Mouse (Mus musculus): ENCODE measurements around the gene Gm13693. TPM values are rescaled to one million over a fixed set of nuclear protein-coding genes. Genes with fewer than 3 reads are reported as not detected.
"Not testable (repeated sequence)": the region's sequence is repeated elsewhere in the genome, so short reads cannot be mapped to it uniquely, and the experiment has no call there.

Gene Gm13693
- polyA plus RNA-seq, 1 experiment from 2014 or later: not detected

DNA sequence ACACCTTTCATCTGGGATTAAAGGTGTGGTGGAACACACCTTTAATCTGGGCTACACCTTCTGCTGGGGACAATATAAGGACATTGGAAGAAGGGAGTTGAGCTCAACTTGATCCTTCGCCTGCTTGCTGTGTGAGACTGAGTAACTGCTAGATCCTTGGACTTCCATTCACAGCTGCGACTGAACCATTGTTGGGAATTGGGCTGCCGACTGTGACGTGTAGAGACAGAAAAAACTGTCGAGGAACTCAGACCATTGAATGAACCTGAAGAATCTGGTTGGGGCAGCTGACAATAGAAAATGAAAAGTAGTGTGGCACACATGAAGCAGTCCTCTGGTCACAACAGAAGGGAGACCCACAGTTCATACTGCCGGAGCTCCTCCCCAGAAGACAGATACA lies 23.1 kb downstream of the Gm13693 start, which contains the start of gene Gm13697:
TSS of gene Gm13697 (plus strand) at position 301 of the 400 bp plus-strand sequence.
- not testable (repeated sequence) for H3K9me3 ChIP-seq (ENCODE audit: control insufficient read depth, low read length); H3K4me3 ChIP-seq (ENCODE audit: low read length); H3K27me3 ChIP-seq (replicated peaks; ENCODE audit: control insufficient read depth, insufficient read depth, low read length); H3K4me2 ChIP-seq (ENCODE audit: low read depth, low read length); H3K4me1 ChIP-seq (ENCODE audit: control insufficient read depth, insufficient read depth, low read length); H3K9ac ChIP-seq (ENCODE audit: low read depth, low read length); H3K36me3 ChIP-seq (ENCODE audit: control insufficient read depth, insufficient read depth, low read length); ATAC-seq; H3K27ac ChIP-seq (ENCODE audit: low read length)
- WGBS: no CpG with 5 or more reads among the region's 6 CpGs

DNA sequence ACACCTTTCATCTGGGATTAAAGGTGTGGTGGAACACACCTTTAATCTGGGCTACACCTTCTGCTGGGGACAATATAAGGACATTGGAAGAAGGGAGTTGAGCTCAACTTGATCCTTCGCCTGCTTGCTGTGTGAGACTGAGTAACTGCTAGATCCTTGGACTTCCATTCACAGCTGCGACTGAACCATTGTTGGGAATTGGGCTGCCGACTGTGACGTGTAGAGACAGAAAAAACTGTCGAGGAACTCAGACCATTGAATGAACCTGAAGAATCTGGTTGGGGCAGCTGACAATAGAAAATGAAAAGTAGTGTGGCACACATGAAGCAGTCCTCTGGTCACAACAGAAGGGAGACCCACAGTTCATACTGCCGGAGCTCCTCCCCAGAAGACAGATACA lies 28.9 kb downstream of the Gm13693 start, which contains the start of gene Gm13691:
TSS of gene Gm13691 (plus strand) at position 301 of the 400 bp plus-strand sequence.
- not testable (repeated sequence) for H3K4me1 ChIP-seq (ENCODE audit: control insufficient read depth, insufficient read depth, low read length); H3K4me3 ChIP-seq (ENCODE audit: low read length); H3K9me3 ChIP-seq (ENCODE audit: control insufficient read depth, low read length); H3K27ac ChIP-seq (ENCODE audit: low read length); H3K36me3 ChIP-seq (ENCODE audit: control insufficient read depth, insufficient read depth, low read length); ATAC-seq; H3K4me2 ChIP-seq (ENCODE audit: low read depth, low read length); H3K27me3 ChIP-seq (replicated peaks; ENCODE audit: control insufficient read depth, insufficient read depth, low read length); H3K9ac ChIP-seq (ENCODE audit: low read depth, low read length)
- WGBS: no CpG with 5 or more reads among the region's 6 CpGs

DNA sequence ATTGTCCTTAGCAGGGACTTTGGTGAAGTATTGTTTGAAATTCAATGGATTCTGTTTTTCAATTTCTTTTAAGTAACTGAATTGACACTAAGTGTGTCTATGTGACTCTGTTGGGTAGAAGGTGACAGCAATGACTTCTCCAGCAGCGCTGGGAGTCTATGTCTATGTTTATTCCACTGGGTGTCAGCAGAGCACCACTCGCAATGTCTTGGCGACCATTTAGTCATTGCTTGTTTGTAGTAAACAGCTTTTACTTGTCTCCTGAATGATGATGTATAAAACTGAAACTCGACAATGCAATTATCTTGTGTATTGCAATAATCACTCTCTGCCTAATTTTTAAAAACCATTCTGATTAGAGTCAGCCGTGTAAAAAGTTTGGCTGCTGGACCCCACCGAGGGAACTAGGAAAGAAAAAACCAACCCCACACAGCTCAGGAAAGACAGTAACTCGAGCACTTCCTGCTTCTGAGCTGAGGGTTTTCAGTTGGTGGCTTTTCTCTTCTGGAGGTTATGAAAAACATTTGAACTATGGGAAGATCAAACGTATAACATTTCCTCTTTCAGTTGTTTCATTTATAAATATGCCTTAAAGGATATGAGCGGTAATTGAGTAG lies 32.4 kb downstream of the Gm13693 start:
- H3K4me2 ChIP-seq (ENCODE audit: low read depth, low read length): peak overlapping the region; percentile 30; the same call in 1 of the 2 replicates
- H3K27me3 ChIP-seq (replicated peaks; ENCODE audit: control insufficient read depth, insufficient read depth, low read length); H3K27ac ChIP-seq (ENCODE audit: low read length); ATAC-seq; H3K9ac ChIP-seq (ENCODE audit: low read depth, low read length); H3K9me3 ChIP-seq (ENCODE audit: control insufficient read depth, low read length); H3K4me1 ChIP-seq (ENCODE audit: control insufficient read depth, insufficient read depth, low read length); H3K36me3 ChIP-seq (ENCODE audit: control insufficient read depth, insufficient read depth, low read length); H3K4me3 ChIP-seq (ENCODE audit: low read length): not testable (repeated sequence)
- 43% methylated on average over 7 of the region's 9 CpGs for WGBS

DNA sequence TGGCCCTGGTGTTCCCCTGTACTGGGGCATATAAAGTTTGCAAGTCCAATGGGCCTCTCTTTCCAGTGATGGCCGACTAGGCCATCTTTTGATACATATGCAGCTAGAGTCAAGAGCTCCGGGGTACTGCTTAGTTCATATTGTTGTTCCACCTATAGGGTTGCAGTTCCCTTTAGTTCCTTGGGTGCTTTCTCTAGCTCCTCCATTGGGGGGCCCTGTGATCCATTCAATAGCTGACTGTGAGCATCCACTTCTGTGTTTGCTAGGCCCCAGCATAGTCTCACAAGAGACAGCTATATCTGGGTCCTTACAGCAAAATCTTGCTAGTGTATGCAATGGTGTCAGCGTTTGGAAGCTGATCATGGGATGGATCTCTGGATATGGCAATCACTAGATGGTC lies 33.2 kb downstream of the Gm13693 start:
- WGBS: no CpG with 5 or more reads among the region's 3 CpGs
- H3K4me2 ChIP-seq (ENCODE audit: low read depth, low read length); ATAC-seq; H3K4me3 ChIP-seq (ENCODE audit: low read length); H3K36me3 ChIP-seq (ENCODE audit: control insufficient read depth, insufficient read depth, low read length); H3K27me3 ChIP-seq (replicated peaks; ENCODE audit: control insufficient read depth, insufficient read depth, low read length); H3K9ac ChIP-seq (ENCODE audit: low read depth, low read length); H3K27ac ChIP-seq (ENCODE audit: low read length); H3K4me1 ChIP-seq (ENCODE audit: control insufficient read depth, insufficient read depth, low read length); H3K9me3 ChIP-seq (ENCODE audit: control insufficient read depth, low read length): not testable (repeated sequence)

DNA sequence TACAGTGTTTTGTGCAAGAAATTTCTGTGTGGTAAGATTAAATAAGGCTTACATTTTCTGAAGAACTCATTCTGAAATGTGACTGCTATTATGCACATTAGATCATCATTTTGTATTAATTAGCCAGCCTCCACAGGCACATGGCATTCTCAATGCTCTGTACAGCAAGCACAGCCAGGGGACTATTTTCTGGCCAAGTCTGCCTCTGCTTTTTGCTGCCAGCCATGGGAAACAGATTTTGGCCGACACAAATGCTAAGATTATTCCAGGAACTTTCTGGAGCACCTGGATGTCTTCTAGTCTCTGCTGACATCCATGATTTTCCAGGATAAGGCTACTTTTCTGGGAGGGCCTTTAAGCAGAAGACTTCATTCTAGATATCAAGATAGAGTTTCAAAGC lies 47.6 kb downstream of the Gm13693 start:
- H3K4me2 ChIP-seq (ENCODE audit: low read depth, low read length): no peak overlapping the region
- 0 out of 2 replicates have a peak, but pooled peaks cover 2% of the 10 kb centered on the region for H3K4me1 ChIP-seq (ENCODE audit: control insufficient read depth, insufficient read depth, low read length)
- 54% methylated on average over 1 of the region's 1 CpGs for WGBS
- no peak for ATAC-seq
- no peaks in the 10 kb centered on the region for H3K27me3 ChIP-seq (replicated peaks; ENCODE audit: control insufficient read depth, insufficient read depth, low read length)
- no peak overlapping the region for H3K4me3 ChIP-seq (ENCODE audit: low read length)
- no peak overlapping the region for H3K9ac ChIP-seq (ENCODE audit: low read depth, low read length)
- no peaks in the 10 kb centered on the region for H3K9me3 ChIP-seq (ENCODE audit: control insufficient read depth, low read length)
- no peak overlapping the region for H3K27ac ChIP-seq (ENCODE audit: low read length)
- no peaks in the 10 kb centered on the region for H3K36me3 ChIP-seq (ENCODE audit: control insufficient read depth, insufficient read depth, low read length)

DNA sequence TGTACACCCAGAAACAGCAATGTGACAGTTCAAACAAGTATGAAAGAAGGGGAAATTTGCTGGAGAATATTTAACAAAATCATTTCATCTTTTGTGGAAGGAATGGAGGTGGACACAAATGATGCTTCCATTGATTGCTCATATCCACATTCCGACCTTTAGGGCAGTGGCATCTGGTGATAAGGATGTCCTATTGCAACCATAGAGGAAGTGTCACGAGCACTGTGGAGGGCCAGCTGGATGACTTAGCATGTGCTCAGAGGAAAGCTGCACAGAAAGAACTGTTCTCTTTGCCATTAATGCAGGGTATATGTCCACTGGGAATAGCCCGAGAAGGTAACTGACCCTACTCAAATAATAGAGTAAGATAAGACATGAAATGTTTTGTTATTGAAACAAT lies 48.5 kb downstream of the Gm13693 start:
- H3K9ac ChIP-seq (ENCODE audit: low read depth, low read length): no peak overlapping the region
- no peak overlapping the region for H3K4me2 ChIP-seq (ENCODE audit: low read depth, low read length)
- no peaks in the 10 kb centered on the region for H3K36me3 ChIP-seq (ENCODE audit: control insufficient read depth, insufficient read depth, low read length)
- no peaks in the 10 kb centered on the region for H3K27me3 ChIP-seq (replicated peaks; ENCODE audit: control insufficient read depth, insufficient read depth, low read length)
- H3K4me3 ChIP-seq (ENCODE audit: low read length): no peak overlapping the region
- no peak for ATAC-seq
- H3K4me1 ChIP-seq (ENCODE audit: control insufficient read depth, insufficient read depth, low read length): 0 out of 2 replicates have a peak, but pooled peaks cover 2% of the 10 kb centered on the region
- H3K27ac ChIP-seq (ENCODE audit: low read length): no peak overlapping the region
- no peaks in the 10 kb centered on the region for H3K9me3 ChIP-seq (ENCODE audit: control insufficient read depth, low read length)
- 67% methylated on average over 3 of the region's 3 CpGs for WGBS

Other genes starting within 250 kb of the Gm13693 start
- gene Itgav, start 237.1 kb upstream of the Gm13693 start, polyA plus RNA-seq (2015; fragmentation: Nextera tagmentation; extraction: Ambion mirVana): 39.6 and 45.7 TPM in 2 replicates
- gene Fam171b, start 148.9 kb upstream of the Gm13693 start, polyA plus RNA-seq (2015; fragmentation: Nextera tagmentation; extraction: Ambion mirVana): 6.6 and 6.8 TPM in 2 replicates
- gene Zswim2, start 20.3 kb upstream of the Gm13693 start, polyA plus RNA-seq (2015; fragmentation: Nextera tagmentation; extraction: Ambion mirVana): not detected in 2 replicates
- gene Gm13698, start 5.8 kb upstream of the Gm13693 start, polyA plus RNA-seq (2015; fragmentation: Nextera tagmentation; extraction: Ambion mirVana): not detected in 2 replicates
- not detected in 2 replicates for gene Gm13695, start 5.8 kb downstream of the Gm13693 start, polyA plus RNA-seq (2015; fragmentation: Nextera tagmentation; extraction: Ambion mirVana)
- not detected in 2 replicates for gene Gm13696, start 11.6 kb downstream of the Gm13693 start, polyA plus RNA-seq (2015; fragmentation: Nextera tagmentation; extraction: Ambion mirVana)
- gene Gm13694, start 17.4 kb downstream of the Gm13693 start, polyA plus RNA-seq (2015; fragmentation: Nextera tagmentation; extraction: Ambion mirVana): not detected in 2 replicates
- gene Gm13697, start 23.2 kb downstream of the Gm13693 start, polyA plus RNA-seq (2015; fragmentation: Nextera tagmentation; extraction: Ambion mirVana): not detected in 2 replicates
- gene Gm13691, start 29.1 kb downstream of the Gm13693 start, polyA plus RNA-seq (2015; fragmentation: Nextera tagmentation; extraction: Ambion mirVana): not detected in 2 replicates